Mouse (Mus musculus) lung, postnatal 0 days (tissue): ENCODE data around the gene Zfp84. TPM values are rescaled to one million over a fixed set of nuclear protein-coding genes. Genes with fewer than 3 reads are reported as not detected.

Experiments
- ATAC-seq: fragments of 200-750 bp; cut with Nextera tagmentation; 2 replicates; pipeline ENCODE4 v1.8.0; 2017; ENCODE audit warnings: moderate library complexity
- DNase-seq: peaks from one replicate; pipeline ENCODE4 v3.0.0-alpha.2; 2016; ENCODE audit warnings: low spot score
- H3K27ac ChIP-seq: fragments of 300-500 bp; sonication (generic); 2 replicates; pipeline ENCODE4 v1.5.1; 2014; ENCODE audit warnings: antibody characterized with exemption, mild to moderate bottlenecking, low read length, mixed read lengths
- H3K27me3 ChIP-seq: fragments of 300-500 bp; sonication (generic); replicated peaks from 2 replicates; pipeline ENCODE4 v1.6.1; 2014; ENCODE audit warnings: low read length, mixed read lengths; ENCODE audit not compliant: insufficient read depth
- H3K36me3 ChIP-seq: fragments of 300-500 bp; sonication (generic); 2 replicates; pipeline ENCODE4 v1.6.1; 2014; ENCODE audit warnings: low read length, mixed read lengths; ENCODE audit not compliant: insufficient read depth
- H3K4me1 ChIP-seq: fragments of 300-500 bp; sonication (generic); 2 replicates; pipeline ENCODE4 v1.6.1; 2014; ENCODE audit warnings: antibody characterized with exemption, low read depth, low read length, mixed read lengths; ENCODE audit not compliant: insufficient read depth
- H3K4me2 ChIP-seq: fragments of 300-500 bp; sonication (generic); replicated peaks from 2 replicates; pipeline ENCODE4 v1.6.1; 2014; ENCODE audit warnings: low read depth, mild to moderate bottlenecking, low read length, moderate library complexity, mixed read lengths
- H3K4me3 ChIP-seq: fragments of 300-500 bp; sonication (generic); 2 replicates; pipeline ENCODE4 v1.5.1; 2014; ENCODE audit warnings: low read depth, low read length
- H3K9ac ChIP-seq: fragments of 300-500 bp; sonication (generic); replicated peaks from 2 replicates; pipeline ENCODE4 v1.6.1; 2014; ENCODE audit warnings: low read depth, mild to moderate bottlenecking
- H3K9me3 ChIP-seq: fragments of 300-500 bp; sonication (generic); 2 replicates; pipeline ENCODE4 v1.6.1; 2016; ENCODE audit warnings: low read length, mixed read lengths
- CTCF ChIP-seq: IDR thresholded peaks from 2 replicates; pipeline ENCODE4 v1.5.1; 2016; ENCODE audit warnings: antibody characterized with exemption, mild to moderate bottlenecking
- EP300 ChIP-seq: IDR thresholded peaks from 2 replicates; pipeline ENCODE4 v1.6.1; 2016; ENCODE audit warnings: antibody characterized with exemption, mild to moderate bottlenecking, control low read depth
- WGBS: fragments of 180-500 bp; shearing (Covaris S2); extraction: QIAGEN DNeasy Blood & Tissue Kit; methylation state at CpG from one replicate; pipeline ENCODE4 v1.1.7; 2014; 5-methylcytosine and 5-hydroxymethylcytosine counted together
- polyA plus RNA-seq: library from polyadenylated mRNA; unstranded; fragments of >200 nt; fragmentation: Nextera tagmentation; extraction: Ambion mirVana; gene quantifications from 2 replicates; pipeline ENCODE4 v1.2.1, GENCODE M21; 2015

The Zfp84 gene
- polyA plus RNA-seq, 1 experiment from 2014 or later: 6.9 TPM

GRCm38 (mm10) chr7:29777372-29777771 lies 9.0 kb downstream of the Zfp84 start:
- ATAC-seq: no peak
- Histone ChIP-seq H3K27me3 (no peaks in the 10 kb centered on the region), H3K9ac (no peak overlapping the region), H3K4me3 (no peak overlapping the region), H3K4me1 (no peaks in the 10 kb centered on the region), H3K4me2 (no peak overlapping the region), H3K27ac (no peak overlapping the region), H3K36me3 (peaks cover 37% of the 10 kb centered on the region), H3K9me3 (no peaks in the 10 kb centered on the region)
- no peak for DNase-seq
- 92% methylated on average over 10 of the region's 10 CpGs for WGBS
- TF ChIP-seq CTCF: no peak
- TF ChIP-seq EP300: no peak

DNA sequence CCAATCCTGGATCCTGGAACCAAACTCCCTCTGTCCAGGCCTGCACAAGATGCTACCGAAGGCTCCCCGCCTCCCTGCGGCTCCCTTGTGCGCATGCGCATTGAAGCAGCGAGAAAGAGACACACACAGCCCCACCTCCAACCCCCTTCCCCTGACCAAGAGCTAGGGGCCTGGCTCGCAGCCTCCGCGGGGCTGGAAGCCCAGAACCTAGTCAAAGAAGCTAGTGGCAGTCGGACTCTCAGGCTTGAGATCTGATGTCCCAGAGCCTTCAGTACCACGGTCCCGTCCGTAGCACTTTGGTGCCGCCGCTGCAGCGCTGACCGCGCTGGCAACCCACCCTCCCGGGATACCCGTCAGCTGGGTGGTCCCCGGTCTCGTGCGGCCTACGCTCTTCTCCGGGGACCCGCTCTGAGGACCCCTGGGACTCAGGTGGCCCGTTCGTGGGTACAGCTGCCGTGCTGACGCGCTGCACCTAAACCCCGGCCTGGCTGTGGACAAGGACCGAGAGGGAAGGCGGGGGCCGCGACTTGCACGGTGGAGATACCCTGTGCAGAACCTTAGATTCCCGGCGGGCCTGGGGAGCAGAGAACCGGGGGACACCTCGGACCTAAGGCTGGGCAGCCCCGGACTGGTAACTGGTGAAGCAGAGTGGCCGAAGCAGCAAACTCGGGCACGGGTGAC lies 15.7 kb downstream of the Zfp84 start, which contains the start of gene Zfp30:
Zfp30 (plus strand) TSS at position 128 of the 681 bp plus-strand sequence.
- DNase-seq (peak; percentile 92), ATAC-seq (peak; percentile 98)
- Histone ChIP-seq H3K27ac (peak within 1 kb of the TSS; percentile 11; the same call in 1 of the 2 replicates), H3K4me1 (no peaks in the 10 kb centered on the region; the same call in 1 of the 2 replicates), H3K4me3 (peak within 1 kb of the TSS; percentile 75), H3K36me3 (peaks cover 5% of the 10 kb centered on the region; the same call in 1 of the 2 replicates), H3K9ac (peak within 1 kb of the TSS; percentile 73), H3K9me3 (no peaks in the 10 kb centered on the region), H3K27me3 (no peaks in the 10 kb centered on the region), H3K4me2 (peak within 1 kb of the TSS; percentile 91)
- TF ChIP-seq CTCF (no peak), EP300 (no peak)
- WGBS: under 1% methylated on average over 45 of the region's 45 CpGs

GRCm38 (mm10) chr7:29785023-29785422 lies 16.7 kb downstream of the Zfp84 start:
- no peak for ATAC-seq
- Histone ChIP-seq H3K4me1 (no peaks in the 10 kb centered on the region; the same call in 1 of the 2 replicates), H3K4me3 (0 out of 2 replicates have a peak overlapping the region, but pooled peaks have one; percentile 2), H3K27me3 (no peaks in the 10 kb centered on the region), H3K36me3 (peaks cover 9% of the 10 kb centered on the region; the same call in 1 of the 2 replicates), H3K9me3 (no peaks in the 10 kb centered on the region), H3K9ac (0 out of 2 replicates have a peak overlapping the region, but pooled peaks have one; percentile 73), H3K4me2 (peak overlapping the region; percentile 91), H3K27ac (no peak overlapping the region)
- WGBS: 37% methylated on average over 8 of the region's 8 CpGs
- no peak for DNase-seq
- TF ChIP-seq EP300 (no peak), CTCF (no peak)

GRCm38 (mm10) chr7:29785888-29786287 lies 17.5 kb downstream of the Zfp84 start:
- TF ChIP-seq CTCF (no peak), EP300 (no peak)
- 76% methylated on average over 5 of the region's 5 CpGs for WGBS

DNA sequence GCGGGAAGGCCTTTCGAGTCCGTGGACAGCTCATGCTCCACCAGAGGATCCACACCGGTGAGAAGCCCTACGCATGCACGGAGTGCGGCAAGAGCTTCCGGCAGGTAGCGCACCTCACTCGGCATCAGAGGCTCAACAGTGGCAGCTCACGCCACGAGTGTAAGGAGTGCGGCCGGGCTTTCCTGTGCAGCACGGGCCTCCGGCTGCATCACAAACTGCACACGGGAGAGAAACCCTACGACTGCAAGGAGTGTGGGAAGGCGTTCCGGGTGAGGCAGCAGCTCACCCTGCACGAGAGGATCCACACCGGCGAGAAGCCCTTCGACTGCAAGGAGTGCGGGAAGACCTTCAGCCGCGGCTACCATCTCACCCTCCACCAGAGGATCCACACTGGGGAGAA lies 24.6 kb downstream of the Zfp84 start:
- Histone ChIP-seq H3K9me3 (no peaks in the 10 kb centered on the region), H3K27me3 (no peaks in the 10 kb centered on the region), H3K4me3 (no peak overlapping the region), H3K9ac (no peak overlapping the region), H3K36me3 (peaks cover 17% of the 10 kb centered on the region; the same call in 1 of the 2 replicates), H3K27ac (no peak overlapping the region), H3K4me2 (no peak overlapping the region), H3K4me1 (no peaks in the 10 kb centered on the region)
- DNase-seq (no peak), ATAC-seq (no peak)
- TF ChIP-seq EP300: no peak
- no peak for TF ChIP-seq CTCF
- WGBS: 42% methylated on average over 27 of the region's 27 CpGs

More at GRCm38 (mm10) chr7:29785888-29786287, 17.5 kb downstream of the Zfp84 start:
- Histone ChIP-seq H3K4me1 (no peaks in the 10 kb centered on the region; the same call in 1 of the 2 replicates), H3K9ac (no peak overlapping the region), H3K27ac (no peak overlapping the region), H3K27me3 (no peaks in the 10 kb centered on the region), H3K4me2 (peak overlapping the region; percentile 91), H3K36me3 (peaks cover 11% of the 10 kb centered on the region; the same call in 1 of the 2 replicates), H3K4me3 (no peak overlapping the region), H3K9me3 (no peaks in the 10 kb centered on the region)
- DNase-seq (no peak), ATAC-seq (no peak)

GRCm38 (mm10) chr7:29807046-29807445 lies 38.7 kb downstream of the Zfp84 start:
- DNase-seq: no peak
- no peak for TF ChIP-seq CTCF
- no peak for TF ChIP-seq EP300
- H3K36me3 ChIP-seq: no peaks in the 10 kb centered on the region
- no peak overlapping the region for H3K4me2 ChIP-seq
- H3K27me3 ChIP-seq: no peaks in the 10 kb centered on the region
- no peak overlapping the region for H3K4me3 ChIP-seq
- H3K4me1 ChIP-seq: no peaks in the 10 kb centered on the region
- H3K9ac ChIP-seq: no peak overlapping the region
- ATAC-seq: no peak
- no peak overlapping the region for H3K27ac ChIP-seq
- H3K9me3 ChIP-seq: no peaks in the 10 kb centered on the region
- 74% methylated on average over 5 of the region's 5 CpGs for WGBS
